Mouse (Mus musculus) retina, postnatal 7 days (tissue): ENCODE data around the gene Man1c1.

ENCODE experiments used
- DNase-seq: peaks from one replicate; pipeline ENCODE4 v3.0.0-alpha.2; 2012; ENCODE audit warnings: low read depth, low spot score

The Man1c1 gene

DNA sequence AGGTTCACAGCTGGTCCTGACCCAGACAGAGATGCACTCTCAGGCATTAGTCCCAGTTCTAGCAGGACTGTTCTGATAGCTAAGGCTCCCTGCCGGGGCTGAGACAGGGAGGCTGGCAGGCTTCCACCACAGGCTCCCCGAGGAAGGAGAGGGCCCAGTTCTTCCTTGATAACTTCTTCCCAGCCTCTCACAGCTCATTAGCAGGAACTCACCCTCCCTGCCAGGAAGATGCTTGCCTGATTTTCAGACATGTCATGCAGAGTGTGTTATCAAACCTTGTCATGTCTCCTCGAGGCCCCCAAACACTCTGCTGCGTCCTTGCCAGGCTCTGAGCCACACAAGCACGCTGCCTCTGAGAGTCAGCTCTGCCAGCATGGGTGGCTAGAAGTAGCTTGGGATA is 98.0 kb downstream of the Man1c1 start:
- DNase-seq: no peak

DNA sequence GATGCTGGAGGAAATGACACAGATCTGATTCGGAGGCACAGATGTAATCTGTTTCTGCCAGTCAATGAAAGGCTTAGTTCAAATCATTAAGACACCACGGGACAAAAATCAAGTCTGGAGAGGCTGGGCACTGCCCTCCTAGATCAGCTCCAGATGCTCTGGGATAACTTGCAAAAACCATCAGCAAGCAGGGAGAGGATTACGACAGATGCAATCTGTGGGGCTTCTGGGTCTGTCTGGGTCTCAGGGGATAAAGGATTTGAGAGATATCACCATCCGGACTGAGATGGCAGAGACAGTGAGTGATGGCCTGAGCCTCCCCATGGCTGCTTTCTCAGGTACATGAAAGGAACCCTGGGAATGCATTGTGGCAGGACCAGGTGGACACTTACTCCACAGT is 99.6 kb downstream of the Man1c1 start:
- no peak for DNase-seq

DNA sequence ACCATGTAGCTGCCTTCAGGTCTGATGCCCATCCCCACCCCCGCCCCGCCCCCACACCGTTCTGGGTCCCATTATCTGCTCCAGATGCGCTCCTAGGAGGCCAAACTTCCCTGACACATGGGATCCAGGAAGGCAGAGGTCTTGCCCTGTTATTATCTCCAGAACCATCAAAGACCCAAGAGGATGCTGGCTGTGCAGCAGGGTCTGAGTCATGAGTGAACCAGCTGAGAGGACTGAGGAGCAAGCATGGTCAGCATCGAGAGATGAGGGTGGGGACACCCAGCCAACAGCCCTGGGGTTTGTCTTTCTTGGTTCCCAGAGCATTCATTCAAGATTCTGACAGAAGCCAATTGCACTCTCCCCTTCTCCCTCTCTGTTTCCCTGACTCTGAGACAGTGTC is 100.5 kb downstream of the Man1c1 start:
- DNase-seq: no peak

DNA sequence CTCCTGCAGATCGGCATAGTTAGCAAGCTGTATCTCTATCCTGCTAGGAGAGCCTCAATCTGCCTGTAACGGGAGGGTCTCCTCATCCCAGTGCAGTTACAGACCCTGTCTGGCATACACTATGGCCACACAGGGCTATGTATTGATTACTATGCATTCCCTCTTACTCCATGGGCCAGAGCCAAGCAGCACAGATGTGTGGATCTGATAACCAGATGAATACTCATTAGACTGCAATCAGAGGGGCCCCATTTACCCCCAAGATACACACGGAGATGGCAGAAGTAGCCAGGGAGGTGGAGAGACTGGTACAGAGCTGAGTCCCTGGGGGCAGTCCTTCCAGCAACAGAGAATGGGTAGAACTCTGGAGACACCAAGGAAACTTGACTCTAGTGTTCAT is 101.5 kb downstream of the Man1c1 start:
- no peak for DNase-seq

DNA sequence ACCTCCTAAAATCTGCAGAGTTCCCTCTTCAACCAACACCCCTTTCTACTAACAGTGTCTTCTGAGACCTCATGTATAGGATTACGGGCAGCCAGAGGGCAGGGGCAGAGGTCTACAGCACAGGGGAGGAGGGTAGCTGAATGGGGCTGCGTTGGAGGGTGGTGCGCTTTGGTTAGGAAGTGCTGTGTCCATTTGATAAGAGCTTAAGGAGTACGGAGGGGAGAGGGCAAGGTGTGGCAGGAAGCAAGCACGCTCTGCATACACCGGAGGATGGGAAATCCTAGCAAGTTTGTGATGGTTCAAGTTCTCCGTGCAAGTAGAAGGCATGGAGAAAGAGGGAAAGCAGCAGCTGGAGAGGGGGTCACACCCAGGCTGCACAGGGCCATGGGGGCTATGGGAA is 102.1 kb downstream of the Man1c1 start:
- no peak for DNase-seq

DNA sequence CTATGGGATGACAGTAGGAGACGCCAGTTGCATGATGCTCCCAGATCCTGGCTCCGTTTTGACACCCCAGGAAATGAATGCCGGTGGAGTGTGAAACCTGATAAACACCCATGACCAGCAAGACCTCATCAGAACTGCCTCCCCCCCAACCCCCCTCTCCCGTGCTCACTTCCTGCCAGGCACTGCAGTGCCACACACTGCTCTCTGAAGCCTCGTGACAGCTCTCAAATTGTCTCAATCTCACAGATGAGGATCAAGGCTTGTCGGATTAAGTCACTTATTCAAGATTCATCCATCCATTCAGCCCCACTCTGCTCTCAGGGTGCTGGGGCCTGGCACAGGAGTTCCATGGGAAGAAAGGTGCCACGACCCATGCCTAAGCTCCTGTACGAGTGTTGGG is 102.7 kb downstream of the Man1c1 start:
- DNase-seq: no peak

DNA sequence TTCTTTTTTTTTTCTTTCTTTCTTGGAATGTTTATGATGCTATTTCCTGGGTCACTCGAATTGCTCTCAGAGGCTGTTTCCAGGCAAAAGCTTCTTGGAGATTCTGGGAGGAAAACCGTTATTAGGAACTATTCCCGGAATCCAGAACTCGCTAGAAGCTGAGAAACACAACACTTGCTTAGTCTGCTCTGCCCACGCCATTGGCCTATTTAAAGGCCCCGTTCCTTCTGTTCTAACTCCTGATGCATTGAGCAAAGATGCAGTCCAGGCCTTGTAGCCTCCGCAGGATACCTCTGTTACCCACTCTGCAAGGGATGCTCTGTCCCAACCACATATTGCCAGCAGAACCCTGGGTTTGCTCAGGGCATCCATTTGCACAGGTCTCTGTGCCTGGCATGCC is 103.3 kb downstream of the Man1c1 start:
- DNase-seq: no peak

DNA sequence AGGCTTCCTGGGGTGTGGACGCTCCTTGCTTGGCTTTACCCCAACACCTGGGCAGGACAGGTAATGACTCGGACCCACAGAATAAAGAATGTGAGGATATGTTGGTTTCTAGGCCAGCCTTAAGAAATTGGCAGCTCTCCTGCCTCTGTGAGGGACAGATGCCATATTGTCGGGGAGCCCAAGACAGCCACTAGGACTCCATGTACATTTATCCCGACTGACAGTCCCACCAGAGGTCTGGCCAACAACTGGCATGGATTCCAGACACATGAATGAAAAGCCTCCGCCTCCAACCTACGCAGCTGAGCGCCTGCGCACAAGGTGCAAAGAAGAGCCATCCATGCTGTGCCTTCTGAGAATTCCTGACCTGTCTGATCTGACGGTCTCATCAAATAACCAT is 104.0 kb downstream of the Man1c1 start:
- no peak for DNase-seq

DNA sequence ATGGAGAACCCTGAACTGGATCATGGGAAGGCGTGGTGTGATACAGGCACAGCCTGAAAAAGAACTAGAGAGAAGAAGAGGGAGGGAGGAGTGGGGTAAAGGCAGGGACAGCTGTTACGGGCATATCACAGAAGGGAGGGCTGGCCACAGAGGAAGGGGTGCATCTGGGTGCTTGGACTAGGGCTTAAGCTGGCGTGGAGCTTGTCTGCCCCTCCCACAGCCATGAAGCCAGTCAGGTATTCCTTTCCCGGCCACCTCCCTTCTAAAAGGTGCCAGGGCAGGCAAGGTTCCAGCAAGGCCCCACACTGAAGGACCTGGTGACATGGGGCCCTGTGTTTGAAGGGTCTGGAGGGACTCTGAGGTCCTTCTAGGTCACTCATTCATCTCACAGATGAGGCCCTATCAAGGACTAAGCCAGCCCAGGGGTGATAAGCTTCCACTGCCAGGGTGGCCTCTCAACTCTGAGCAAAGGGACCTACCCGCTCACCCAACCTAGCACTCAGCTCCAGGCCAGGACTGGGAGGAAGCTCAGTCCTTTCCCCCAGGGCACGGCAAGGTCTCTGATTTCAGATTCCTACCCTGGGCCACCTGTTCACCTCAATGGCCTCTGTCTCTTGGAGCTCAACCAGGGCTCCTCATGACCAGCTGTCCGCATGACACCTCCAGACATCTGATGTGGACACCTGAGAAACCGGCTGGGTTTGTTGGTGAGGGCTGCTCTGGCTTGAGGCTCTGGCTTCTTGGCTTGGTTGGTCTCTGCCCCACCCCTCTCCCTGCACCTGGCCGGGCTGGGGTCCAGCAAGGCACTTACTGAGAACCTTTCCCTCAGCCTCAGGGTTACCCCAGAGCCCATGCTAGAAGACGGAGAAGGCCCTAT is 107.0 kb downstream of the Man1c1 start:
- DNase-seq: no peak

DNA sequence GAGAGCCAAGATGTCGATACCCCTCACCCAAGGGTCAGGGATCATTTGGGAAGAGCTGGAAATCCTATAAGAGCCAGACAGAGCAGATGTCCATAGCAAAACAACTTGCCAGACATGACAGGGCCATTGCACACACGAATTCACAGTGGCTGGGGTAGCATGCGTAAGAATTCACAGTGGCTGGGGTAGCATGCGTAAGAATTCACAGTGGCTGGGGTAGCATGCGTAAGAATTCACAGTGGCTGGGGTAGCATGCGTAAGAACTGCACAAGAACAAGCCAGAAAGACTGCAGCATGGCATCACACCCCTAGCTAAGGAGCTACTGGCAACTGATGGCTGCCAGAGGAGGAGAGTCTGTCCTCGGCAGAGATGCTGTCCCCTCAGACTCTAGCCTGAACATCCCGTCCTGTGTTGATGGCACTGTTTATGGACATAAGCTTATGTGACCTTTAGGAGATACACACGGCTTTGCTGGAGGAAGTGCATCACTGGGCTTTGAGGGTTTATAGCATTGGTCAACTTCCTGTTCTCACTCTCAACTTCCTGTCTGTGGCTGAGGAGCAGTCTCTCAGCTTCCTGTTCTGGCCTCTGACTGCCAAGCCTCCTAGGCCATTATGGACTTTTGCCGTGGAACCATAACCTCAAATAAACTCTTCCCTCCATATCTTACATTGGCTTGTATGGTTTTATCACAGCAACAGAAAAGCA is 109.2 kb downstream of the Man1c1 start:
- DNase-seq: no peak

DNA sequence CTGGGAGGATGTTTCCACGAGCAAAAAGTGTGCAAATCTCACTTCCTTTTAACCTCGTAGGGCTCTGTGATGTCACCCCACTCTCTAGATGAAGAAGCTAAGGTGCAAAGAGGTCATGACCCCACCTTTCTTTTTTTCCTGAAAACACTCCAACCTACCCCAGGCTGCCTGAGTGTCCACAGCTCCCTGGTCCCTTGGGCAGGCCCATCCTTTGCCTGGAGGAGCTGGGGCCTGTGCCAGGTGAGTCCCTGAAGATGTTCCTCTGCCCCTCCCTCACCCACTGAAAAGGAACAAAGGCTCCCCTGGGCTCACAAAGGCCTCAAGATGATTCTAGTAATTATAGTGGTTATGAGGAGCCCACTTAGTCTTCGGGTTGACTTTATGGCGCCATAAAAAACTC is 111.6 kb downstream of the Man1c1 start:
- no peak for DNase-seq

DNA sequence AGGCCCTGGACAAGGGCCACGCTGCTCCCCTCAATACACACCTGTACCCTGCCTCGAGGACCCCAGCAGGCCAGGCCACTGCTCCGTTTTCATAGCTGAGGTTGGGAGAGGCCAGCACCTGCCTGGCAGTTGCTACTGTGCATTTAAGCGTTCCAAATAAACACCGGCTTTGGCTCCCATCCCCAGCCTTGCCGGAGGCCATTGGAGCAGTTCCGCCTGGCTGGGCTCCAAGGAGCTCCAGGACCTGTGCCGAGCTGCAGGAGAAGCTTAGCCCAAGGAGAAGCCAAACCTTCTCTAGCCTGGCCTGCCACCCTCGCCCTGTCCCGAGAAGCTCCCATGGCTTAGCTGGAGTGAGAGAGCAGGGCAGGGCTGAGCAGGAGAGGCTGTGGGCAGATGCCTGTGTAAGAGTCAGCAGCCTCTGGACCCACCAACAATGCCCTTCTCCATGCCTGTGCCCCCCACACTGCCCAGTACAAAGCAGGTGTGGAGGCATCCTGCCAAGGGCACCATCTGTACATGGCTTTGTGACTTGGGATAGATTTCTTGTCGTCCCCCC is 112.5 kb downstream of the Man1c1 start:
- no peak for DNase-seq

DNA sequence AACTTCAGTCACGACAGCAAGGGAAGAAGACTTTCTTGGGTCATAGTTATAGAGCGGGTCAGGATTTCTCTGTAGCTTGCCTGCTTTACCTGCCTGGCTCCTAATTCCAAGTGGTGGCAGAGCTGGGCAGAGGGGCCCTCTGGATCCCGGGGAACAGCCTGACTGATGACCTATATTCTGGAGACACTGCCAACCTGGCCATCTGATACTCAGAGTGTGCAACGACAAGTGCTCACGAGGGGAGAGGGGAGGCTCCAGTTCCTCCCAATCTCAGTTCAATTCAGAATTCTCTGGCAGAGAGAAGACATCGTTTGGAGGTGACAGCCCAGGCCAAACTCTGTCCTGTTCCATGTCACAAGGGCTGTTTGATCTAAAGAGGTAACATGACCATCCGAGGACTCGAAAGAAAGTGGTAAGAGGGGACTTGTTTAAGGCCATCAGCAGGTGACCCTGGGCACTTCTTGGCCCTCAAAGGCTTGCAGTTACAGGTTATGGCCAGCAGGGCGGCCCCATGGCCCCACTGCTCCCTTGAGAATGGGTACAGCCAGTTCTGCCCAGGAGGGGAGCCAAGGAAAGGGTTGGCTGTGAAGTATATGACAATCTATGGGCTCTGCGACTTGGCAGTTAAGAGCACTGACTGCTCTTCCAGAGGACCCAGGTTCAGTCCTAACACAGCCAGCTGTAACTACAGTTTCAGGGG is 113.7 kb downstream of the Man1c1 start:
- no peak for DNase-seq

DNA sequence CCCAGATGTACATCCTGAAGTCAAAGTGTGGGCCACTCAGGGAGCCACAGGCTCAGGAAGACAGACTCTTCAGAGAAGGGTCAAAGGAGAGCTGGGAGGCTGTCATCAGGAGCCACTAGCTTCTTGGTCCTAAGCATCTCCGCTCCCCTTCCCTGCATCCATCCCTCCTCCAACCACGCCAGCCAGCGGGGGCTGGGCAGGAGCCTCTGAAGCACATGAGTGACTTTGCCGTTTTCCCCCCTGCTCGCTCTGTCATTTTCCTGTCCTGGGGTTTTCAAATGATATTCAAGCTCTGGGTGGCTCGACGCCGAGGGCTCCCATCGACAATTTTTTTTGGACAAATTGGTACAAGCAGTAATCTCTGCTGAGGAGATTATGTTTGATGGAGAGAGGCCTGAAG is 114.3 kb downstream of the Man1c1 start:
- DNase-seq: no peak

DNA sequence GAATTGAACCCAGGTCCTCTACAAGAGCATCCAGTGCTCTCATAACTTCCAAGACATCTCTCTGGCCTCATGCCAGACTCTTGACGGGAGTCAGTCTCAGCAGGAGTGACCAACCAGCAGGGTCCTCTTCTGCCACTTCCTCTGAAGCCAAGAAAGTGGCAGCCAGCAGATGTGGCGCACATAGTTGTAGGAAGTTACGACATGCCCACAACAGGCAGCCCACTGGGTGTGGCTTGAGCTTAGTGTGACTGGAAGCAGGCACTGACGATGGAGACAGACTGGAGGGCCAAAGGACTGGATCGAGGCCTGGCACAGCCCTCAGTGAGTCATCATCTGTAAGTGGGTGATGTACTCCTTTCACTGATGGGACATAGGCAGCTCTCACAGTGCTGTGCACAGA is 115.1 kb downstream of the Man1c1 start:
- no peak for DNase-seq

DNA sequence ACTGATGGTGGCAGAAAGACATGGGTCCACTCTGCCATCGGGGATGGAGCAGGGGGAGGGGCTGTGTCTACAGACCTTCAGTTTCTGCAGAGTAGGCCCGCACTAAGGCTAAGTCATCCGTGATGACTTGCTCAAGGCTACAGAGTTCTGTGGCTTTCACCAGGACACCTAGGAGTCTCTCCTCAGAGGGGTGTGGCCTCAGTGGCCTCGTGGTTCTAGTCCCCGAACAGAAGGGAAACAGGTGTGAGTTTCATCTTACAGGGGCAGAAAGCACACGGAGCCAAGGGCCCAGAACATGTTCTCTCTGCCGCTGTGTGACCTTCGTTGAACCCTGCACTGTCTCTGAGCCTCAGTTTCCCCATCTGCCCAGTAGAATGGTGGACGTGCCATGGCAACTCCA is 115.8 kb downstream of the Man1c1 start:
- no peak for DNase-seq

DNA sequence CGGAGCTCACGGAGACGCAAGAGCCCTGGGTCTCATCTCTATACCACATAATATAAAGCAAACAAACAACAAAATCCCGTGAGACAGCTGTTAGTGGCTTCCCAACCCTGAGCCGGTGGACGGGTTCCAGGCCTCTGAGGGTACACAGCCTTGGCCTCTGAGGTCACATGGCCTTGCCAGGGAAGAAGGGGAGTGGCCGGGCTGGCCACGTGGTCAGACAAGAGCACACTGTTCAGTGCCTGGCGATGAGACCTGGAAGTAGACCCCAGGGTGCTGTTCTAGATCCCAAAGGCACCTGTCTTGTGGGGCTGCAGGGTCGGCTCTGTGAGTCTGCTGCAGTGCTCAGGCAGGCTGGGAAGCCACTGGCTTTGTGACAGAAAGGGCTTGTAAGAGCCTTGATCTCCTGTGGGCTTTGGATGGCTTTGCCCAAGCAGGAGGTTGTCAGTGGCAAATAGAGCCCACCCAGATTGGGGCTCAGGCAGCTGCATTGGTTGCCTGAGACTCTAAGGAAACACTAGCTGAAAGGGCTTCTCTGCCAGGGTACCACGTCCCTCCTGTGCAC is 116.4 kb downstream of the Man1c1 start:
- no peak for DNase-seq

DNA sequence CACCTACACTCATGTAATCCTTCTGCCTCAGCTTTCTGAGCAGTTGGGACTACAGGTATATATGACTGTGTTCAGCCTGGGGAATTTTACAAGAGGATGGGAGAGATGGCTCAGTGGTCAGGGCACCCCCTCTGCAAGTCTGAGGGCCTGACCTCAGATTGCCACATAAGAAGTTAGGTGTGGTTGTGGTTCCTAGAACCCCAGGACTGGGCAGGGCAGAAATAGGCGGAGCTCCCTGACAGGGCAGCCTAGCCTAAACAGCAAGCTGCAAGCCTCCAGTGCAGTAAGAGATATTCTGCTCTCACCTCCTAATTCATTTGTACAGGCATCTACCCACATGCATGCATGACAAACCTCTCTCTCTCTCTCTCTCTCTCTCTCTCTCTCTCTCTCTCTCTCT is 117.5 kb downstream of the Man1c1 start:
- DNase-seq: no peak

DNA sequence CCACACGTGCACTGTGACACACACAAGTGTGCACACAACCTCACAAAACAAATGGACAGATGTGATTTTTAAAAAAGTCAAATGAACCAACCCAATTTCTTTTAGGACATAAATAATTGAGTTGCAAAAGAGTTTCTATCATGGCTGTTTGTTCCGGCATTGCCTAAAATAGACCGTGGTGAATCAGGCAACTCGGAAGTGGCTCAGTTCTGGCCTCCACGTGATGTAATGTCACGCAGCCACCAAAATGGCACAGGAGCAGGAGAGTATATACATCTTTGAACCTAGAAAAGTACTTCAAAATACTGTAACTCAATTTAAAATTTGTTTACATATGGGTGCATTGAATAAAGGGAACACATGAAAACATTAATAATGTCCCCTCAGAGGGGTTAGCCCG is 118.0 kb downstream of the Man1c1 start:
- no peak for DNase-seq

DNA sequence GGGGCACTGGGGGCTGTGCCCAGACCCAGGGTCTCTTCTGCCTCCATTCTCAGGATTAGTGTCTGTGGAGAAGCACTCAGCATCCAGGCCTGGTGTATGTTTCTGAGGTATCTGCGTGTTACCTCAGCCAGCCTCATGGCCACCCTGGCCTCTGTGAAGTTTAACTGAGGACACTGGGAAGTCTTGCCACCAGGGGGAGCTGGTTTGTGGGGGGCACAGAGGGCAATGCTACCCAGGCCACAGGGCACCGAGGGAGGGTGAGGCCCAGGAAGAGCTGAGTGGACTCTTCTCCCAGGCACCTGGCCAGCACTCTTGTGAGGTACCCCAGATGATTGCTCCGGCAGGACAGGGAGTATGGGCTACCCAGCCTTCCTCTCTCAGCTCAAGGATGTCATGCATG is 120.6 kb downstream of the Man1c1 start:
- no peak for DNase-seq

DNA sequence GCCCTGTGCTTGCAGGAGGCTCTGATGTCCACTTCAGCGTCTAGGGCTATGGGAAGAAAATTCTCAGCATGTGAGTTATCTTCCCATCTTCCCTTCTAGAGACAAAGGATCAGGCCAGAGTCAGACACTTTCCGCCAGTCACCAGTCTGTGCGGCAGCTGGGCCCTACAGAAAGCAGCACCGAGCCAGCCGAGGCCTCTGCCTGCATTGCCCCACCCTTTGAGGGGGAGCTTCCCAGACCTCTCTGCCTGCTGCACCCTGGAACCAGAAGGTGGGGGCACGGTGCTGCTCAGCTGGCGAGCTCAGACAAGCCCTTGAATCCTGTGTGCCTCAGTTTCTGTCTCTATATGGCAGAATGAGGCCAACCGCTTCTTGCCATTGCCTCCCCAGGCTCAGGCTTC is 122.7 kb downstream of the Man1c1 start:
- no peak for DNase-seq
